ENCODE assay signal across 11 mouse cellular contexts in the genomic region with DNA sequence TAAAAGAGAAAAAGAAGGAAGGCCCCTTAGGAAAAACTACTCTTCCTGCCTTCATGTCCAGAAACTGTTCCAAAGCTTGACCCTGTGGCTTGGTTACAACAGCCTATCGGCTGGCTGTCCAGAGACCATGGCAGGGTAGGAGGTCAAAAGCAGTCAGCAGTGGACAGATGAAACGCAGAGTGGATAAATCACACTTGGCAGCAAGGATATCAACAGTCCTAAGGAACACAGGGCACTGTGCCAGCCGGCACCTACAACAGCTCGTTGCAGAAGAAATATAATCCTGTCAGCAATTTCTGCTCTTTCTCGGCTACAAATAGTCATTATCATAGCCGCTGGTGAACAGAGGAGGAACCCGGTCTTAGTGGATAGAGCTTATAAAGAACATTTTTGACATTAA.
DNase-seq lines count a peak whose midpoint lies in the region; ATAC-seq lines count a peak whose summit lies in the region.
"Had no signal": no experiment of that assay in that cellular context is flagged by ENCODE, and none has a peak within 500 bp of the region (broad histone marks: within the 10 kb centered on the region; RNA-seq: fewer than 3 reads in every experiment).

No protein-coding gene starts in this region.

- no peak overlapping the region for H3K4me3 ChIP-seq in neural tube, embryonic 13.5 days
- H3K4me3 ChIP-seq: erythroblast, embryonic 14.5 days; megakaryocyte, embryonic 14.5 days had no signal

- no peak for DNase-seq in neural tube, embryonic 10.5 days (ENCODE audit: extremely low spot score, low spot score)
- peak; percentile 77 for DNase-seq in cerebellum, adult 9-10 months
- peak; percentile 54 to 57 for DNase-seq in heart, postnatal 14 days
- peak; percentile 66 for DNase-seq in lung, postnatal 10 days
- DNase-seq in urinary bladder, postnatal 25 days (ENCODE audit: low spot score), result no peak

- no peak overlapping the region for H3K4me2 ChIP-seq in neural tube, embryonic 13.5 days

- no peaks in the 10 kb centered on the region for H3K27me3 ChIP-seq in neural tube, embryonic 13.5 days
- H3K27me3 ChIP-seq: megakaryocyte, embryonic 14.5 days; Patski had no signal

- peaks cover 29% of the 10 kb centered on the region; the same call in 1 of the 2 replicates for H3K36me3 ChIP-seq in neural tube, embryonic 13.5 days

- peak overlapping the region; percentile 52 for H3K27ac ChIP-seq in neural tube, embryonic 13.5 days (replicated peaks)

- H3K9me3 ChIP-seq in neural tube, embryonic 13.5 days, result no peaks in the 10 kb centered on the region
- H3K9me3 ChIP-seq: megakaryocyte, embryonic 14.5 days had no signal

- no peak for ATAC-seq in neural tube, embryonic 13.5 days (ENCODE audit: low read depth)
- no peak for ATAC-seq in granulocyte monocyte progenitor cell, adult 5-6 weeks (replicated peaks; ENCODE audit: poor library complexity, severe bottlenecking)
- ATAC-seq in erythroid progenitor cell, adult 5-6 weeks (replicated peaks; ENCODE audit: low FRiP score, poor library complexity, severe bottlenecking), result no peak
- ATAC-seq: Patski had no signal

- intact Hi-C loops in heart, postnatal 14 days (cut with DNase I), result no loop called here

- peak overlapping the region; percentile 32; the same call in 1 of the 2 replicates for H3K9ac ChIP-seq in neural tube, embryonic 13.5 days

- WGBS in neural tube, embryonic 13.5 days, result 17% methylated on average over 7 of the region's 7 CpGs

- H3K4me1 ChIP-seq in neural tube, embryonic 13.5 days (replicated peaks), result peaks cover 55% of the 10 kb centered on the region

Comparison
In these comparisons a context has a peak if more than half of its experiments do, and no peak if none do; other contexts are left out.
1. DNase-seq: peak in cerebellum, adult 9-10 months (single experiment), heart, postnatal 14 days (2 of 2) and lung, postnatal 10 days (single experiment); none in neural tube, embryonic 10.5 days (single experiment) and urinary bladder, postnatal 25 days (single experiment).